Mouse (Mus musculus) liver, embryonic 14.5 days (tissue): ENCODE data around the gene Nbr1. TPM values are rescaled to one million over a fixed set of nuclear protein-coding genes. Genes with fewer than 3 reads are reported as not detected.

Source experiments
- ATAC-seq: fragments of 200-750 bp; cut with Nextera tagmentation; 2 replicates; pipeline ENCODE4 v1.8.0; 2017; ENCODE audit warnings: moderate number of reproducible peaks, mild to moderate bottlenecking, moderate library complexity; ENCODE audit not compliant: insufficient read depth
- DNase-seq, 3 experiments: peaks; one replicate each; pipeline ENCODE4 v3.0.0-alpha.2; 2012 to 2013; ENCODE audit warnings: low read depth in 3 of 3, low spot score in 3 of 3
- H3K27ac ChIP-seq: fragments of 300-500 bp; sonication (generic); 2 replicates; pipeline ENCODE4 v1.5.1; 2014; ENCODE audit warnings: moderate library complexity, mild to moderate bottlenecking, control low read depth, inconsistent platforms
- H3K27me3 ChIP-seq: fragments of 300-500 bp; sonication (generic); 2 replicates; pipeline ENCODE4 v1.6.1; 2014; ENCODE audit warnings: mild to moderate bottlenecking, low read length, moderate library complexity; ENCODE audit not compliant: control insufficient read depth, insufficient read depth
- H3K36me3 ChIP-seq: fragments of 300-500 bp; sonication (generic); replicated peaks from 2 replicates; pipeline ENCODE4 v1.6.1; 2014; ENCODE audit warnings: low read depth; ENCODE audit not compliant: control insufficient read depth, insufficient read depth
- H3K4me1 ChIP-seq, 2 experiments: fragments of 200-500 bp in 1 of 2; fragments of 300-500 bp in 1 of 2; sonication (generic) in 1 of 2; replicated peaks; 2 replicates each; pipeline ENCODE4 v1.6.1; 2012 to 2014; ENCODE audit warnings: antibody characterized with exemption in 1 of 2, inconsistent platforms in 1 of 2, low read length in 1 of 2; ENCODE audit not compliant: control insufficient read depth in 2 of 2, insufficient read depth in 2 of 2
- H3K4me2 ChIP-seq: fragments of 300-500 bp; sonication (generic); 2 replicates; pipeline ENCODE4 v1.6.1; 2014; ENCODE audit warnings: low read depth, mild to moderate bottlenecking, control low read depth, moderate library complexity
- H3K4me3 ChIP-seq, 2 experiments: fragments of 200-500 bp in 1 of 2; fragments of 300-500 bp in 1 of 2; sonication (generic) in 1 of 2; 2 replicates each; pipeline ENCODE4 v1.5.1; 2012 to 2014; ENCODE audit warnings: low read depth in 2 of 2, low read length in 2 of 2, mild to moderate bottlenecking in 2 of 2, control low read depth in 1 of 2, inconsistent platforms in 1 of 2, moderate library complexity in 1 of 2; ENCODE audit not compliant: insufficient read depth in 1 of 2
- H3K9ac ChIP-seq: fragments of 300-500 bp; sonication (generic); replicated peaks from 2 replicates; pipeline ENCODE4 v1.6.1; 2014; ENCODE audit warnings: mild to moderate bottlenecking, control low read depth, moderate library complexity
- H3K9me3 ChIP-seq: fragments of 300-500 bp; sonication (generic); 2 replicates; pipeline ENCODE4 v1.6.1; 2016; ENCODE audit warnings: low read length, mixed read lengths; ENCODE audit not compliant: control insufficient read depth
- CTCF ChIP-seq: IDR thresholded peaks from 2 replicates; pipeline ENCODE4 v1.5.1; 2016; ENCODE audit warnings: antibody characterized with exemption, low read depth, control low read depth
- EP300 ChIP-seq: IDR thresholded peaks from 2 replicates; pipeline ENCODE4 v1.6.1; 2016; ENCODE audit warnings: antibody characterized with exemption, low read depth
- WGBS: fragments of 180-500 bp; shearing (Covaris S2); extraction: QIAGEN DNeasy Blood & Tissue Kit; methylation state at CpG from one replicate; pipeline ENCODE4 v1.1.7; 2014; ENCODE audit not compliant: insufficient replicate concordance; 5-methylcytosine and 5-hydroxymethylcytosine counted together
- polyA plus RNA-seq, 2 experiments: library from polyadenylated mRNA; depleted of rRNA in 1 of 2; stranded (reverse) in 1 of 2; unstranded in 1 of 2; fragments of >200 nt; fragmentation: Nextera tagmentation in 1 of 2; extraction: Ambion mirVana in 1 of 2; gene quantifications; 2 replicates each; pipeline versions ENCODE4 v1.2.1 to v1.2.3; 2012 to 2014

Nbr1 gene
- 20.0 and 24.9 TPM in 2 replicates for polyA plus RNA-seq (2012; rRNA removed)
- 28.9 and 33.8 TPM in 2 replicates for polyA plus RNA-seq (2014; fragmentation: Nextera tagmentation; extraction: Ambion mirVana)

DNA sequence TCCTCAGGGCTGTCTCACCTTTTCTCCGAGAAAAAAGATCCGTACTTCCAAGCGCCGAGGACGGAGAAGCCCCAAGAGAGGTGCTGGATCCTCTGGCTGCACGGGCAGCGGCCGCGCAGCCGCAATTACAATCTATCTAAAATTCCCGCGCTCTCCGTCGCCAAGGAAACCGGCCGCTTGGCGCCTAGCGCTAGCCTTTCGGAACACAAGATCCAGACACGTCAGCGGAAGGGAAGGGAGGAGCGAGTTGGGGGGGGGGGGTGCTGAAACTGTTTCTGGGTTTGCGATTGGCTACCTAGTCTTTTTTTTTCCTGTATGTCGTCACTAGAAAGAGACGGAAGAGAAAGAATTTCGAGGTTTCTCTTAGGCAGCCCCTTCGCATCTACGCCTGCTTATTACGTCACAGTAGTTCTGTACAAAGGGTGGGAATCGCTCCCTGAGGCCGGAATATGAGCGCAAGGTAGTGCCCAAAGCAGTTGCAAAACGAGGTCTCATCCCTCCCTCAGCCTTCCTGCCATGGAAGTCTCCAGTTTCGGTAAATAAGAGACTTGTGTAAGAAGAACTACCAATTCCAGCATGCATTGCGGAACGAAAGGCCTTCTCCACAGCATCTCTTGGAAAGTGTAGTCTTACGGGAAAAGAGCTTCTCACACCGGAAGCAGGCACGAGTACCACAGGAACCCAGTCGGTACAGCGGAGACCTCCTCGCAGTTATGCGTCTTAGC is at the start of gene Nbr1, which contains the start of gene Brca1:
Gene Nbr1 (plus strand): TSS at position 399 of the 725 bp plus-strand sequence.
Gene Brca1 (minus strand): TSS at position 205 of the 725 bp plus-strand sequence.
- Histone ChIP-seq H3K4me3 (peak within 1 kb of the TSS; percentile 80 to 95), H3K9me3 (no peaks in the 10 kb centered on the region), H3K9ac (peak within 1 kb of the TSS; percentile 97), H3K36me3 (peaks cover 33% of the 10 kb centered on the region), H3K27me3 (no peaks in the 10 kb centered on the region), H3K4me2 (peak within 1 kb of the TSS; percentile 92), H3K27ac (peak within 1 kb of the TSS; percentile 83), H3K4me1 (peaks cover 8 to 11% of the 10 kb centered on the region in 2 experiments)
- under 1% methylated on average over 43 of the region's 43 CpGs for WGBS
- peak; percentile 73 for ATAC-seq
- TF ChIP-seq EP300 (no peak; the same call in 1 of the 2 replicates), CTCF (no peak)
- peak; percentile 98 to 99 (median 99) for DNase-seq

DNA sequence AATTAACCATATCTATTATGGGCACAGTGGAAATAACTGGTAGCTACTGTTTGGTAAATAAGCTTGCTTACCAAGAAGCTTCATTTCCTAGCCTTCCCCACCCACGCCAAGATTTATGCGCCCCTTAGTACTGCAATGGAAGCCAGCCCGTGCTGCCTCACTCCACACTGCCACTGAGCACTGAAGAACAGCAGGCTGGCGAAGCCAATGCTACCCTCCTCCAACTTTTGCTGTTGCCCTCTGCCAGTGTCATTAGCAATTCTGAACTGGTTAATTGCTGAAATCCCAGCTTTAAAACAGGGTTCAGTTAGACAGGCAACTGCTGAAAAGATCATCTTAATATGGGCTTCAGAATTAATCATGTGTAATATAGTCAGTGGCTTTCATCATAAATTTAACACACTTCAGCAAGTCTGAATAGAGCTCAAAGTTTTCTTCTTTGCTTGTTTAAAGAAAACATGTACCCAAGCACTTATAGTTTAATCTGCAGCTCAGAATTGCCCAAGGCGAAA is 45.6 kb upstream of the Nbr1 start:
- H3K9ac ChIP-seq, result no peak overlapping the region
- H3K27me3 ChIP-seq, result no peaks in the 10 kb centered on the region
- no peak overlapping the region for H3K4me3 ChIP-seq
- no peak overlapping the region for H3K27ac ChIP-seq
- H3K4me1 ChIP-seq, result no peaks in the 10 kb centered on the region
- TF ChIP-seq CTCF, result no peak
- no peak for TF ChIP-seq EP300
- no peak overlapping the region for H3K4me2 ChIP-seq
- no peaks in the 10 kb centered on the region for H3K9me3 ChIP-seq
- H3K36me3 ChIP-seq, result peaks cover 76% of the 10 kb centered on the region
- DNase-seq (no peak), ATAC-seq (no peak)
- 86% methylated on average over 5 of the region's 5 CpGs for WGBS

DNA sequence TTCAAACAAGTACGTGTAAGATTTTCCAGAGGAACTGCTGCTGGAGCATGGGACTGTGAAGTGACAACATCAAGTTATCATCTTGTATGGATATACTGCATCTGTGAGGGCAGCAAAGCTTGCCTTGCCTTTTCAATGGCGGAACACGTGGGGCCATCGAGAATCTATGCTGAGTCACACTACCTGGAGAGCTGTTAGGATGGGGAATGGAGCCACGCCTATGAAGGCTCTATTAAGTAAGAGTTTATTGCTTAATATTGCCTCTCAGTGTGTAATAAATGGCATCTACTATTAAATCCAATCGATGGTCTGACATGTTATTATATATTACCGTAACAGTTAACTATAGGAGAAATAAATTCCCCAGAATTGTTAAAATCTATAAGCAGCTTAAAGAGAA is 44.9 kb upstream of the Nbr1 start:
- no peak overlapping the region for H3K4me3 ChIP-seq
- H3K27ac ChIP-seq, result no peak overlapping the region
- H3K9ac ChIP-seq, result no peak overlapping the region
- no peaks in the 10 kb centered on the region for H3K27me3 ChIP-seq
- H3K4me1 ChIP-seq, result no peaks in the 10 kb centered on the region
- H3K36me3 ChIP-seq, result peaks cover 79% of the 10 kb centered on the region
- no peaks in the 10 kb centered on the region for H3K9me3 ChIP-seq
- H3K4me2 ChIP-seq, result no peak overlapping the region
- no peak for ATAC-seq
- WGBS, result 80% methylated on average over 7 of the region's 7 CpGs
- TF ChIP-seq CTCF, result no peak
- TF ChIP-seq EP300, result no peak
- no peak for DNase-seq

DNA sequence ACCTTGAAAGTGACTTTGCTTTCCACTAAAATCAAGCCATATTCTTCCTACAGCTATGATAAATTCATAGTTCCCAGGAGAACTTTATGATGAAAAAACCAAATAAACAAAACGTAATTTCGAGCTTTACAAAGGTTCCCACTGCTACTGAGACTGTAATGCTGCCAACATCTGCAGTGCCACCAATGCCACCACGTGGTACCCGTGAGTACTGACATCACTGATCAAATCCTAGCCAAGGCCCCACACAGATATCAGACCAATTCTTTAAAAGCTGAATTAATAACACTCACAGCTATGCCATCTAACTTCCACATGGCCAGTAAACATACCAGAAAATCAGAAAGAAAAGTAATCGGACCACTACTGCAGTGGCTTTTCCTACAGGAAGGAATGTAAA is 33.0 kb upstream of the Nbr1 start:
- Histone ChIP-seq H3K4me3 (no peak overlapping the region), H3K9ac (no peak overlapping the region), H3K36me3 (peaks cover 53% of the 10 kb centered on the region), H3K27ac (no peak overlapping the region), H3K4me1 (peaks cover 0 to 4% of the 10 kb centered on the region in 2 experiments; a peak in 1 of 4 replicates), H3K27me3 (no peaks in the 10 kb centered on the region), H3K4me2 (no peak overlapping the region), H3K9me3 (no peaks in the 10 kb centered on the region)
- 82% methylated on average over 5 of the region's 5 CpGs for WGBS
- ATAC-seq (no peak), DNase-seq (no peak)
- no peak for TF ChIP-seq CTCF
- TF ChIP-seq EP300, result no peak

DNA sequence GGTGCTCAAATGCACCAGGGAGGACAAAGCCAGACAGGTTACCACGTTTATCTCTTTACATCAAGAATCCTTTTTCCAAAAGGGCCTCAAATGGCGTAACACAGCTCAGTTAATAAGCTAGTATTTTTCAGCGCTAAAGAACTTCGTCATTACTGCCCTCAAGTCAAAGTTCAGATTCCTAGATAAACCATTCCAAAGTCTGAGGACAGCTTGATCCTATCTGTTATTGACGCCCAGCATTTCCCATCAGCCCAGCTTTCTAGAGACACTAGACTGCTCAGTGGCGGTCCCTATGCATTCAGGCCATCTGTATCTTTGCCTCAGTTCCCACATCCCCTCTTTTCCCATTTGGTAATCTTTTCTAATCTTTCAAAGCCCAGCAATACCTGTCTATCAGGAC is 32.6 kb upstream of the Nbr1 start:
- Histone ChIP-seq H3K9ac (no peak overlapping the region), H3K9me3 (no peaks in the 10 kb centered on the region), H3K4me3 (no peak overlapping the region), H3K4me2 (no peak overlapping the region), H3K4me1 (peaks cover 0 to 4% of the 10 kb centered on the region in 2 experiments; a peak in 1 of 4 replicates), H3K36me3 (peaks cover 53% of the 10 kb centered on the region), H3K27ac (no peak overlapping the region), H3K27me3 (no peaks in the 10 kb centered on the region)
- DNase-seq, result no peak
- WGBS, result 78% methylated on average over 6 of the region's 6 CpGs
- TF ChIP-seq EP300 (no peak), CTCF (no peak)
- no peak for ATAC-seq
